Mouse (Mus musculus) G1E (cell line): Measurements from ENCODE around the gene Loxl3.

ENCODE experiments used
- CTCF ChIP-seq: IDR thresholded peaks from 2 replicates; pipeline ENCODE4 v1.5.1; 2012; ENCODE audit warnings: low read depth, low read length, inconsistent platforms, mixed read lengths
- GATA1 ChIP-seq: IDR thresholded peaks from 2 replicates; pipeline ENCODE4 v1.6.1; 2012; ENCODE audit warnings: borderline replicate concordance, low read length, inconsistent platforms, mixed read lengths
- GATA2 ChIP-seq: IDR thresholded peaks from 2 replicates; pipeline ENCODE4 v1.6.1; 2012; ENCODE audit warnings: low read depth, low read length, inconsistent platforms, borderline replicate concordance
- POLR2AphosphoS5 ChIP-seq: IDR thresholded peaks from 2 replicates; pipeline ENCODE4 v1.6.1; 2012; ENCODE audit warnings: low read depth, low read length, inconsistent platforms; ENCODE audit not compliant: insufficient replicate concordance

GRCm38 (mm10) chr6:83054871-83055431 lies 21.0 kb downstream of the Loxl3 start, which contains the start of gene Htra2:
- TF ChIP-seq CTCF (no peak), POLR2AphosphoS5 (no peak), GATA1 (no peak), GATA2 (no peak)
